Mouse (Mus musculus): ENCODE results near the gene Adamtsl4. TPM values are rescaled to one million over a fixed set of nuclear protein-coding genes. Genes with fewer than 3 reads are reported as not detected.
"Not testable (repeated sequence)": the region's sequence is repeated elsewhere in the genome, so short reads cannot be mapped to it uniquely, and the experiment has no call there.

Adamtsl4 gene
- polyA plus RNA-seq, 1 experiment from 2014 or later, result 0.80 TPM

DNA sequence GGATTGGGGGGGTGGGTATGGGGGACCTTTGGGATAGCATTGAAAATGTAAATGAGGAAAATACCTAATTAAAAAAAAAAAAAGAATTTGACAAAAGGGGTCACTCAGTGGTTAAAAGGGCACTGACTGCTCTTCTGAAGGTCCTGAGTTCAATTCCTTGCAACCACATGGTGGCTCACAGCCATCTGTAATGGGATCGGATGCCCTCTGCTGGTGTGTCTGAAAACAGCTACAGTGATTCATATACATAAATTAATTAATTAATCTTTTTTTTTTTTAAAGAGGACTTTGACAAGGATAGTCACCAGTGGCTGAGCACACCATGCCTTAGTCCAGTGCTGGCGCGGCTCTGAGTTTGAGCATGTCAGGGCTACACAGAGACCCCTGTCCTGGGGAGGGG, 17.3 kb downstream of the Adamtsl4 start:
- WGBS, result 98% methylated on average over 3 of the region's 3 CpGs
- H3K27ac ChIP-seq (replicated peaks; ENCODE audit: low read depth, low read length); ATAC-seq (ENCODE audit: low FRiP score, low TSS enrichment); H3K4me3 ChIP-seq (replicated peaks; ENCODE audit: low read depth, low read length); H3K9ac ChIP-seq (replicated peaks; ENCODE audit: low read length); DNase-seq; H3K4me1 ChIP-seq (ENCODE audit: control insufficient read depth, insufficient read depth, low read length); H3K27me3 ChIP-seq (ENCODE audit: control insufficient read depth, insufficient read depth, low read length); H3K9me3 ChIP-seq (ENCODE audit: control insufficient read depth, low read length); H3K4me2 ChIP-seq (ENCODE audit: low read length): not testable (repeated sequence)
- H3K36me3 ChIP-seq (ENCODE audit: control insufficient read depth, insufficient read depth, low read length), result peaks cover 10% of the 10 kb centered on the region; the same call in 1 of the 2 replicates

- Histone ChIP-seq H3K36me3 (ENCODE audit: control insufficient read depth, insufficient read depth, low read length) (peaks cover 19% of the 10 kb centered on the region), H3K9me3 (ENCODE audit: control insufficient read depth, low read length) (no peaks in the 10 kb centered on the region), H3K4me2 (ENCODE audit: low read length) (no peak overlapping the region), H3K4me1 (ENCODE audit: control insufficient read depth, insufficient read depth, low read length) (0 out of 2 replicates have a peak, but pooled peaks cover 3% of the 10 kb centered on the region), H3K27me3 (ENCODE audit: control insufficient read depth, insufficient read depth, low read length) (no peaks in the 10 kb centered on the region), H3K27ac (replicated peaks; ENCODE audit: low read depth, low read length) (no peak overlapping the region), H3K4me3 (replicated peaks; ENCODE audit: low read depth, low read length) (no peak overlapping the region), H3K9ac (replicated peaks; ENCODE audit: low read length) (no peak overlapping the region)
- DNase-seq (no peak), ATAC-seq (ENCODE audit: low FRiP score, low TSS enrichment) (no peak)
- WGBS, result 96% methylated on average over 3 of the region's 3 CpGs
Observed at GRCm38 (mm10) chr3:95669309-95669665, 18.4 kb downstream of the Adamtsl4 start.

DNA sequence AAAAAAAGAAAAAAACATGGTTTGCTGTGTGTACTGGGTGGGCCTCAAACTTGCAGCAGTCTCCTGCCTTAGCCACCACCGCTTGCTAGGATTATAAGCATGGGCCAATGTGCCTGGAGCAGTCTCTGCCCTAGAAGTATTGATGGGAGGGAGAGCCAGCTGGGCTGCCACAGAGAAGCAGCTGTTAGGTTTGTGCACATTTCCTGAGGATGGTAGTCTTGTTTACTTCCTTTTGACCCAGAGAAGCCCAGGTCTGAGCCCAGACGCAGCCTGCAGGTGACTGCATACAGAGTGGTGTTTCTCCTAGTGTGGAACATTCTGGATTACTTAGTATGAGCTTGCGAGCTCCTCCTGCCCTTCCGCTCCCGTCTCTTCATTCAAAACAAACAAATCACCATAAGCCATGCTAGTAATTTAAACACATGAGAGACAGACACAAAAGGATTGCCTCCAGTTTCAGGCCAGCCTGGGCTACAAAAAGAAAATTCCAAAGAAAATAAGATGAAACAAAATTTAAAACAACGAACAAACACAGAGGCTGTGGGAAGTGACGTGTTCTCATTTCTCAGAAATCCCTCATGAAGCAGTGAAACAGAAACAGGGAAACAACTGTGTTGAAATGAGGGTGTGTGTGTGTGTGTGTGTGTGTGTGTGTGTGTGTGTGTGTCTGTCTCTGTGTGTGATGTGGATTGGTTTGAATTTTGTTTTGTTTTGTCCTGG, 19.0 kb downstream of the Adamtsl4 start:
- H3K4me3 ChIP-seq (replicated peaks; ENCODE audit: low read depth, low read length), result no peak overlapping the region
- H3K36me3 ChIP-seq (ENCODE audit: control insufficient read depth, insufficient read depth, low read length), result peaks cover 21% of the 10 kb centered on the region
- 0 out of 2 replicates have a peak, but pooled peaks cover 3% of the 10 kb centered on the region for H3K4me1 ChIP-seq (ENCODE audit: control insufficient read depth, insufficient read depth, low read length)
- no peak overlapping the region for H3K4me2 ChIP-seq (ENCODE audit: low read length)
- DNase-seq, result no peak
- H3K27me3 ChIP-seq (ENCODE audit: control insufficient read depth, insufficient read depth, low read length), result no peaks in the 10 kb centered on the region
- H3K9me3 ChIP-seq (ENCODE audit: control insufficient read depth, low read length), result no peaks in the 10 kb centered on the region
- H3K27ac ChIP-seq (replicated peaks; ENCODE audit: low read depth, low read length), result no peak overlapping the region
- H3K9ac ChIP-seq (replicated peaks; ENCODE audit: low read length), result no peak overlapping the region
- no peak for ATAC-seq (ENCODE audit: low FRiP score, low TSS enrichment)
- WGBS, result 90% methylated on average over 7 of the region's 7 CpGs

DNA sequence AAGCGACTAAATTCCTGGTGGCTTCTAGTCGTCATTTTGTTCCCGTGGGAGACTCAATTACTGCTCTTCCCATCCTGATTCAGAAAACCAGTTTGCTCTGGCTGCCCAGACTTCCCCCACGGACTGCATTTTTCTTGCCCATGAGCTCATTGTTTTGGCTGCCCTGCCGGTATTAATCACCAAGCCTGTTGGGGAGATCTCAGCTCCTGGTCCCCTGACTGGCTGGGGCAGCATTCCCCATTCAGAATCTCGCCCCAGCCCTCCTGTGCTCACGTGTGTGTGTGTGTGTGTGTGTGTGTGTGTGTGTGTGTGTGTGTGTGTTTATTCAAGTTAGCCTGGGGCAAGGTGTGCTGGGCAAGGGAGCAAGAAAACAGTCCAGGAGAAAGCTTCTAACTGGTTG, 19.7 kb downstream of the Adamtsl4 start:
- ATAC-seq (ENCODE audit: low FRiP score, low TSS enrichment) (no peak), DNase-seq (peak; percentile 37)
- Histone ChIP-seq H3K27me3 (ENCODE audit: control insufficient read depth, insufficient read depth, low read length) (no peaks in the 10 kb centered on the region), H3K9me3 (ENCODE audit: control insufficient read depth, low read length) (no peaks in the 10 kb centered on the region), H3K4me1 (ENCODE audit: control insufficient read depth, insufficient read depth, low read length) (0 out of 2 replicates have a peak, but pooled peaks cover 3% of the 10 kb centered on the region), H3K9ac (replicated peaks; ENCODE audit: low read length) (no peak overlapping the region), H3K36me3 (ENCODE audit: control insufficient read depth, insufficient read depth, low read length) (peaks cover 21% of the 10 kb centered on the region), H3K27ac (replicated peaks; ENCODE audit: low read depth, low read length) (peak overlapping the region; percentile 33; the same call in 1 of the 2 replicates), H3K4me2 (ENCODE audit: low read length) (no peak overlapping the region), H3K4me3 (replicated peaks; ENCODE audit: low read depth, low read length) (no peak overlapping the region)
- WGBS, result 61% methylated on average over 7 of the region's 7 CpGs

- DNase-seq (no peak), ATAC-seq (ENCODE audit: low FRiP score, low TSS enrichment) (no peak)
- H3K27me3 ChIP-seq (ENCODE audit: control insufficient read depth, insufficient read depth, low read length), result no peaks in the 10 kb centered on the region
- H3K9ac ChIP-seq (replicated peaks; ENCODE audit: low read length), result no peak overlapping the region
- peaks cover 26% of the 10 kb centered on the region for H3K36me3 ChIP-seq (ENCODE audit: control insufficient read depth, insufficient read depth, low read length)
- H3K9me3 ChIP-seq (ENCODE audit: control insufficient read depth, low read length), result no peaks in the 10 kb centered on the region
- no peak overlapping the region for H3K4me2 ChIP-seq (ENCODE audit: low read length)
- H3K4me3 ChIP-seq (replicated peaks; ENCODE audit: low read depth, low read length), result no peak overlapping the region
- 74% methylated on average over 4 of the region's 4 CpGs for WGBS
- H3K27ac ChIP-seq (replicated peaks; ENCODE audit: low read depth, low read length), result peak overlapping the region; percentile 33; the same call in 1 of the 2 replicates
- H3K4me1 ChIP-seq (ENCODE audit: control insufficient read depth, insufficient read depth, low read length), result peaks cover 7% of the 10 kb centered on the region; the same call in 1 of the 2 replicates
Observed at GRCm38 (mm10) chr3:95667521-95667920, 20.2 kb downstream of the Adamtsl4 start.

DNA sequence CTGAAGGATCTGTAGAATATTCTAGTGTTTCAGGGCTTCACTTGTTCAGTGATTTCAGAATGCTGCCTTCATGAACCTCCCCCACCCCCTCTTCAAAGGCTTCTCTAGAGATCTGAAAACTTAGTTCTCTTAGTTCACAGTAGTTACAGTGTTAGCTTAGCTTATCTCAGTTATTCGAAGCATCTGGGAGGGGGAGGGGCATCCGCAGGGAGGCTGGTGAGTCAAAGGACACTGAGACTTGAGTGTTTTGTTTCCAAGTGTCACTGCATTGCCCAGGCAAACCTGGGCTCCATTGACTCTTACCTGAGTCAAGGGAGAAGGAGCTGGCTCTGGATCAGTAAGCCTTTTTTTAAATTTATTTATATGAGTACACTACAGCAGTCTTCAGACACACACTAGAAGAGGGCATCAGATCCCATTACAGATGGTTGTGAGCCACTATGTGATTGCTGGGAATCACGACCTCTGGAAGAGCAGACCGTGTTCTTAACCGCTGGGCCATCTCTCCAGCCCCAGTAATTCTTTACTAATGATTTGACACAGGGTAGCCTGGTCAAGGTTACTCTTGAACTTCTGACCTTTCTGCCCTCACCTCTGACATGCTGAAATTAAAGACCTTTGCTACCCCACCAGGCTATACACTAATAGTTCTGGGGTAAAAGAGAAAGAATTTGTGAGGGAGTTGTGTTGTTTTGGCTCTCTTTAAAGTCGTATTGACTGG, 21.4 kb downstream of the Adamtsl4 start:
- Histone ChIP-seq H3K4me3 (replicated peaks; ENCODE audit: low read depth, low read length) (no peak overlapping the region), H3K27ac (replicated peaks; ENCODE audit: low read depth, low read length) (no peak overlapping the region), H3K36me3 (ENCODE audit: control insufficient read depth, insufficient read depth, low read length) (peaks cover 35% of the 10 kb centered on the region), H3K4me1 (ENCODE audit: control insufficient read depth, insufficient read depth, low read length) (peaks cover 18% of the 10 kb centered on the region), H3K27me3 (ENCODE audit: control insufficient read depth, insufficient read depth, low read length) (no peaks in the 10 kb centered on the region), H3K9ac (replicated peaks; ENCODE audit: low read length) (no peak overlapping the region), H3K9me3 (ENCODE audit: control insufficient read depth, low read length) (no peaks in the 10 kb centered on the region), H3K4me2 (ENCODE audit: low read length) (no peak overlapping the region)
- DNase-seq (no peak), ATAC-seq (ENCODE audit: low FRiP score, low TSS enrichment) (no peak)
- 81% methylated on average over 6 of the region's 6 CpGs for WGBS

- 89% methylated on average over 4 of the region's 4 CpGs for WGBS
Observed at GRCm38 (mm10) chr3:95664940-95665352, 22.8 kb downstream of the Adamtsl4 start.

GRCm38 (mm10) chr3:95663969-95664608, 23.6 kb downstream of the Adamtsl4 start:
- Histone ChIP-seq H3K4me3 (replicated peaks; ENCODE audit: low read depth, low read length) (no peak overlapping the region), H3K27me3 (ENCODE audit: control insufficient read depth, insufficient read depth, low read length) (no peaks in the 10 kb centered on the region), H3K4me1 (ENCODE audit: control insufficient read depth, insufficient read depth, low read length) (peaks cover 30% of the 10 kb centered on the region), H3K9me3 (ENCODE audit: control insufficient read depth, low read length) (no peaks in the 10 kb centered on the region), H3K36me3 (ENCODE audit: control insufficient read depth, insufficient read depth, low read length) (peaks cover 44% of the 10 kb centered on the region), H3K27ac (replicated peaks; ENCODE audit: low read depth, low read length) (no peak overlapping the region), H3K9ac (replicated peaks; ENCODE audit: low read length) (no peak overlapping the region), H3K4me2 (ENCODE audit: low read length) (no peak overlapping the region)
- WGBS, result 95% methylated on average over 3 of the region's 3 CpGs
- DNase-seq (no peak), ATAC-seq (ENCODE audit: low FRiP score, low TSS enrichment) (no peak)

More at GRCm38 (mm10) chr3:95664940-95665352, 22.8 kb downstream of the Adamtsl4 start:
- H3K9ac ChIP-seq (replicated peaks; ENCODE audit: low read length), result no peak overlapping the region
- DNase-seq (no peak), ATAC-seq (ENCODE audit: low FRiP score, low TSS enrichment) (no peak)
- no peak overlapping the region for H3K4me2 ChIP-seq (ENCODE audit: low read length)
- H3K27ac ChIP-seq (replicated peaks; ENCODE audit: low read depth, low read length), result no peak overlapping the region
- no peaks in the 10 kb centered on the region for H3K9me3 ChIP-seq (ENCODE audit: control insufficient read depth, low read length)
- peaks cover 44% of the 10 kb centered on the region for H3K36me3 ChIP-seq (ENCODE audit: control insufficient read depth, insufficient read depth, low read length)
- H3K4me3 ChIP-seq (replicated peaks; ENCODE audit: low read depth, low read length), result no peak overlapping the region
- peaks cover 30% of the 10 kb centered on the region for H3K4me1 ChIP-seq (ENCODE audit: control insufficient read depth, insufficient read depth, low read length)
- H3K27me3 ChIP-seq (ENCODE audit: control insufficient read depth, insufficient read depth, low read length), result no peaks in the 10 kb centered on the region

All from midbrain, embryonic 14.5 days (tissue).